Mouse (Mus musculus) cerebellum, postnatal 10 days (tissue): ENCODE data around the gene Gm4756.
"Not testable (repeated sequence)": the region's sequence is repeated elsewhere in the genome, so short reads cannot be mapped to it uniquely, and the experiment has no call there.

Experiments used
- DNase-seq, 2 experiments: peaks; one replicate each; pipeline ENCODE4 v3.0.0; 2021; ENCODE audit warnings: mixed read lengths in 2 of 2

Gm4756 gene

DNA sequence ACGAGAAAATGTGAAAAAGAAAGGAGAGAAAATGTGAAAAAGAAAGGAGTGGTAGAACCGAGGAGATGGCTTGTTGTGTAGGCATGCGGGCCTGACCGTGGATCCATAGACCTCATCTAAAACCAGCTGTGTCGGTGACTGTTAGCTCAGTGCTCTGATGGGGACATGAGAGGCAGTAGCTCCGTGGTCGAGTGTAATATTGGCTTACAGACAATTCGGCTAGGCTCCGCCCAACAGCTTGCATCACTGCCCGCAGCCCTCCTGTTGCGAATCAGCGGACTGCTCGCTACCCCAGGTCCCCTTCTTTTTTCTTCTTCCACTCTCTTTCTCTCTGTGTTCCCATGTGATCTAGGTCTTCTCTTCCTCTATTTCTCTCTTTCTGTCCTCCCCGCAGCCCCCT lies 540 bp downstream of the Gm4756 start:
- DNase-seq: no peak

DNA sequence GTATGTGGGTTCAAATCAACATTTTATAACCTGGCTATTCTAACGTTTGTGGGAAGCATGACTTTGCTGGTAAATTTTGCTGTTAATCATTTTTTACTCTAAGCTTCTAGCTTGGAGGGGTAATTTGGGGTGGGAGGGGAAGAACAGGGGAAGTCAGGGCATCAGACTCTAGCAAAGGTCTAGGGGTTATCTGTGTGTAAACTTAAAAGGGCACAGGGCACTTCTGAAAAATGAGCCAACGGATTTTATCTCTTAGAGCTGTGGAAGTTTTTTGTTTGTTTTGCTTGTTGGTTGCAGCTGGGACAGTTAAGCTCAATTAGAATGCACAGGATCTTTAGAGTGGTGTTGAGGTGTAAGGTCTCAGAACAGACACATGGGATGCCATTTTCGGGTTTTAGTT lies 11.4 kb downstream of the Gm4756 start:
- DNase-seq: no peak

DNA sequence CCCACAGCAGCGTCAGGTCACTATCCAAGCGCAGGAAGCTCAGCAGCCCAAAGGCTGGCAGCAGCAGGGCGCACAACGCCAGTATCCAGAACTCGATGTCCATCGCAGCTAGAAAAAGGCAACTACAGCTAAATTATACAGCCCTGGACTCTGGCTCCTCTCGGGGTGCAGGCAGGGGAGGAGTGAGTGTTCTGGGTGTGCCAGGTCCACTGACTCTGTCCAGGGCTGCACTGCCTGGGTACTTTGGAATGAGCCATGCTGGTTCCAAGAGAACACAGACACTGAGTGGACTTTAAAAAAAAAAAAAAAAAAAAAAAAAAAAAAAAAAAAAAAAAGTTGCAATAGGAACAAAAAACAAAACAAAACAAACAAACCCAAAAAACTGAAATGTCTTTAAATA lies 20.7 kb downstream of the Gm4756 start:
- DNase-seq: no peak

DNA sequence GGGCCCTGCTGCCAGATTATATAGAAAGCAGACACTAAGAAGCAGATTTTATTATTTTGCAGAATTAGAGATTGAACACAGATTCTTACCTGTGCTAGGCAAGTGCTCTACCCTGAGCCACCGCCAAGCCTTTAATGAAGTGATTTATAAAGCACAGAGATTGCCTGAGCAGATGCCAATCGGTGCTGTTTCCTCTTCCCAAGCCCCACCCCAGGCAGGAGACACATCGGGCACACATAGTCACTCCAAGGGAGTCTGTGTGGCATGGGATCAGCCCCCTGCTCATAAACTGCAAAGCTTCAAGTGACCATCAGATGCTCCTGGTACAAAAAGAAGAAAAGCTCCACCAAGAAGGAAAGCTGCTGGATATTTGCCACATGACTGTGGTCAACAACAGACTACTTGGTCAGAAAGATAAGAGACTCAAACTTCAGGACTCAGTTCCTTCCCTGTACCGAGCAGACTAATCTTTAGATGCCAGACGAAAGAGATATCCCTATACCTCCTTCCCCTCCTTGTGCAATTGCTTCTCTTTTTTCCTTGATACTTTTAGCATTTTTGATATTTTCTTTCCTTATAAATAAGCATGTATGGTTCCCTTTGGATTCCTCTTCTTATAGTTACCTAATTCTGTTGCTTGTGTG lies 26.5 kb downstream of the Gm4756 start:
- no peak for DNase-seq

DNA sequence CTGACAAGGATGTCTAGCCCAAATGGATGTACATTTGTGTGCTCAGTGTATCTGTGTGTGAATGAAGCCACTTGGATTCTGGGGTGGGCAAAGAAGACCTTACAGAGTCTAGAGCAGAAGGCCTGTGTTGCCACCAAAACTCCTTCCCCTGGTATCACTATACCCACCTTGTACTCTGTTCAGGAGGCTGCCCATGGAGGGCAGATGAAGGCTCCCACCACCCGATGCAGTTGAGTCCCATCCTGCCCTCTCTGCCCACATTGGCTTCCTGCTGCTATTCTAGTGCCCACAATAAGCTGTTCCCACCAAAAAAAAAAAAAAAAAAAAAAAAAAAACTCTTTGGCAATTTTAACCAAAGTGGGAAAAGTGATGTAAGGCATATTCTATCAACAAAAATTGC lies 28.0 kb downstream of the Gm4756 start:
- no peak for DNase-seq

DNA sequence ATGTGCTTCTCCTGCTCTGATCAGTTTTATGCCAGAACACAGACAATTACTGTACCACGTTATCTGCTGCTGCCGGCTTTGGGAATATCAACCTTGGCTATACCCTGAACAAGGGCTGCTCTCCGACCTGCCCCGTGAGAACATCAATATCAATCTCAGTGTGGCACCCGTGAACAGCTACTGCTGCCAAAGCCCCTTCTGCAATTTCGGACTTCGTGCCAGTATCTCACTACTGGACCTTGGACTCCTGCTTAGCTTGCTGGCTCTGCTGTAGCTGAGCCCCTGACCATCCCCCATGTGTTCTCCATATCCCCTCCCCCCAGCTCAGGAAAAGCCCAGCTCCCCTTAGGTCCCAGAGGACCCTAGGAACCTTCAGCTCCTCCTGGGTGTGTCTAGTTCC lies 28.6 kb downstream of the Gm4756 start:
- DNase-seq: peak; percentile 27 to 53

DNA sequence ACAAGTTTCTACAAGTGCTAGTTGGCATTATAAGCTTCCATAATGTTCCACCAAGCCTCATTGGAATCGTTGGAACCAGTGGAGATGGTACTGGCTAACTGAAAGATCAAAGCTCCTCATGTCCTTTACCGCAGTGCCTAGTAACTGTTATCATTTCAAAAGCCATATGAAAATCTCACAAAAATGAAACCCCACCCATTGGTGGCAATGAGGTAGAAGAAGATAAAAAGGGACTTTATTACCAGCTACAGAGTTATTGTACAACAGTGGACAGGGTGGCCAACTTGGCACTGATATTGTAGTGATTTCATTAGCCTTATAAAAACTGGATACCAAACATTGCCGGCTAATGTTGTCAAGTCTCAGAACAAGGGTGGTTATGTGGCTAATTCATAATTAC lies 37.4 kb downstream of the Gm4756 start:
- DNase-seq: no peak

DNA sequence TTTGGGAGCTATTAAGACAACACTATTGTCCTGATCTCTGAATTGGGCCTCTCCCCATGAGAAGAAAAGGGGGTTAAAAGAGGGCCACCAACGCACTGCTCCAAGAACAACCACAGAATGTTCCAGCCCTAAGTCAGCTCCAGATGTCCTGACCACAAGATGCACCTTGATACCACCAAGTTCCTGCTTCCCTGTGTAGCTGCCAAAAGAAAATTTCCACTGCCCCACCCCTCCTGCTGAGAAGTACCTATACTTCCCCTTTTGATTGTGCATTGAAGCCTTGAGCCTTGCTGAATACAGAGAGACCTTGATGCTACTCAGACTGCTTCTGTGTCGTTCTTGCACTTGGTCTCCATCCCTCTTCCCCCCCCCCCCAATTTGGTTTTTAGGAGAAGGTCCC lies 50.7 kb downstream of the Gm4756 start:
- not testable (repeated sequence) for DNase-seq

DNA sequence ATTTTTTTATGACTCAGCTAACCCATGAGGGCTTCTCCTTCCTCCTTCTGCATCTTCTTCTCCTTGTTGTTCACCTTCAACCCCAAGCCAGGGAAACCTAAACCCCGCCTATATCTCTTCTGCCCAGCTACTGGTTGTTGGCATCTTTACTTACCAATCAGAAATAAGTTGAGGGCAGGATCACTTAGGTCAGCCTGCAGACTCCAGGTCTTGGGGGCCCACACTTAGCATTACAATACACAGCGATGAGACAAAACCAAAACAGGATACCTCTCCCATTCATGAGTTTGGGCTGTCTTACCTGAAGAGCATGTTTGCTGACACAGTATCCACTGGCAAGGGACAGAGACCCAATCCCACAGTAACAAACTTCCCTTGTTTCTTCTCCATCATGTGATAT lies 55.5 kb downstream of the Gm4756 start:
- DNase-seq: no peak

DNA sequence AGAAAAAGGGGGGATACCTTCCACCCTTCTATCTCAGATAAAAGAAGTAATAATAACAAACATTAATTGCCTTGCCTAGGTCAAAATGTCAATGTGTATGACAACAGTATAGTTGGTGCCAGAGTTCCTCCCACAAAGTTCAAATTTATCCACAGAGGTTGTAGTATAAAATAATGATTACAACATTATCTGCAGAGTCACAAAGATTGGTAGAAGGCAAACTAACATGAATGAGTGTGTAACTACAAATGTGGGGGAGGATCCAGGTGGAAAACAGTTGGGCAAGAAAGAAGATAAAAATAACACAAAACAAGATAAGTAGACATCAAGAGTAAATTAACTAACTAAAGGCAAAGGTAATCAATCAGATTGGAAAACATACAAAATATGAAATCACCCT lies 56.5 kb downstream of the Gm4756 start:
- no peak for DNase-seq

DNA sequence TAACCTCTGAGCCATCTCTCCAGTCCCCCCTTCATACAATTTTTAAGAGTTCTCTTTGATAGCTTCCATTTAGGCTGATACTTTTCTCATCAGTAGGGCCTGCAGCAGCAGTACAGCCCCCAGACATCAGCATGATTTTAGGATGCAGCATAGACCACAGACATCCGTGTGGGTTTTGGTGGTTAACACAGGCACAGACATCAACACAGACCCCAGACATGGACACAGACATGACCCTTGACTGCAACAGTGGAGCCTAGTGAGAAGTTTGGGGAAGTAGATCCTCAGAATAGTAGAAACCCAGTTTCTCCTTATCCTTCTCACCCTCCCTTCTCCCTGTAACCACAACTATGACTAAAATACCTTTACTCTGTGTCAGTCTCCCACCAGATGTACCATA lies 64.1 kb downstream of the Gm4756 start:
- DNase-seq: no peak

DNA sequence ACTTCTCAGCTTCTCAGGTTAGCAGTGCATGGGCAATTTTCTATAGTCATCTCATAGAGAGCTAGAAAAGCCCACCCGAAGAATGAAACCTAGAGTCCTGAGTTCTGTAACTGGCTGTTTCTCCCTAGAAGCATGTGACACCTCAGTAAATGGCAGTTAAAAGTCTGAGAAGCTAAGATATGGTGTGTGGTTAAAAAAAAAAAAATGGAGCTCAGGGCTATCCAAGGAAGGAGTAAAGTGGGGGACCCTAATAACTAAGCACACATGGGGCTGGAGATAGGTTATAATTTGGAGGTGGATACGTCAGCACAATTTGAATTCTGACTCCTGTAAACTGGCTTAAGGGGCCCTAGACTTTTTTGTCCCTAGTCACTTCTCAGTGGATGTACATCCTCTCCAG lies 66.4 kb downstream of the Gm4756 start:
- no peak for DNase-seq

DNA sequence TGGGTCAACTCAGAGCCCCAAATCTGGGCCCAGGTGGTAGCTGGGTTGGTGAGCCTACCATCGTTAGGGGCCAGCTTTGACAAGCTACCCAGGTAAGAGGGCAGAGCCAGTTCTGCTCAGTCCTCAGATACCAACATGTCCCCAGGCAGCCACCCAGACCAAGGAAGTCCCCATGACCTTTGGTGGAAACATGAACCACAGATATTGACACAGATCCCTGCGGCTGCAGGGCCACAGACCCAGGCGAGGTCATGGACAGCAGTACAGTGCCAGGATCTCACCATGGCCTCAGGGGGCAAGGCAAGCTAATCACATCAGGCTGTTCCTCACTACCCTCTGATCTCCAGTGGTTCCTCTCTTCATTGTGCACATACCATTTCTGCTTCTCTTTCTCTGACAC lies 67.4 kb downstream of the Gm4756 start:
- no peak for DNase-seq

DNA sequence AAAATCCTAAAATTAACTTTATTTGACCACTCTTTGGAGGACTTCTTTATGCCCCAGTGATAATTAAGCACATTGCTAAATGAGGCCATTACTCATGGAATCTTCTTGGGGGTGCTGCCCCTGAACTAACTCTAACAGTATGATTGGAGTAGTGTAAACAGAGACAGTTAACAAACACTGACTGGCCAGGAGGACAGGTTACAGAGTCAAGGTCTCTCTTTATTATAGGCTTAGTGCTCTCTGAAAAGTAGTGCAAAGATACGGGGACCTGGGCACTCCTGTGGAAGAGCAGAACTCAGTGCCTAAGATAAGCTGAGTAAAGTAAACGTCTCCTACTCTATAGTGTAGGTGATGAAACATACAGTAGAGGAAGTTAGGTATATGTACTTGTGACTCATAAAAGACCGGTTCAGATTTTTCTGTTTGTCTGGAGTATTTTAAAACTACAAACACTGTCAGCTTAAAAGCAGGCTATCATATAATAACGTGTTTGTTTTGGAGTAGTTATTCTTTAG lies 85.1 kb downstream of the Gm4756 start:
- DNase-seq: no peak

DNA sequence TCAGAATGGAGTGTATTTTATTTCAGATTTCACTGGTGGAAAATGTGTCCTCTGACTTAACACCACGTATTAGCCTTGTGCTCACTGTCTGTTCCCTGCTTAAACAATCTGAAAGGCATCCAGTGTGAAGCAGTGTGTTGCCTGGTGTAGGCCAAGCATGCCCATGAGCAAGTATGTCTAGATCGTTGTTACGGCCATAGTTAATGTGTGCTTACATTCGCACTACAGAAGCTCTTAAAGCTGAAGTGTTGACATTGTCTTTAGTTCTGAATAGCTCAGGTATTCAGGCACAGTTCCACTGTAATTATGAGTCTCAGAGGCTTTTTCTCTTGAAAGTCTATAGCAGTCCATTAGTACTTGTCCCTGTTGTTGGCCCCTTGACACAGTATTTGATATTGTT lies 95.1 kb downstream of the Gm4756 start:
- DNase-seq: no peak

DNA sequence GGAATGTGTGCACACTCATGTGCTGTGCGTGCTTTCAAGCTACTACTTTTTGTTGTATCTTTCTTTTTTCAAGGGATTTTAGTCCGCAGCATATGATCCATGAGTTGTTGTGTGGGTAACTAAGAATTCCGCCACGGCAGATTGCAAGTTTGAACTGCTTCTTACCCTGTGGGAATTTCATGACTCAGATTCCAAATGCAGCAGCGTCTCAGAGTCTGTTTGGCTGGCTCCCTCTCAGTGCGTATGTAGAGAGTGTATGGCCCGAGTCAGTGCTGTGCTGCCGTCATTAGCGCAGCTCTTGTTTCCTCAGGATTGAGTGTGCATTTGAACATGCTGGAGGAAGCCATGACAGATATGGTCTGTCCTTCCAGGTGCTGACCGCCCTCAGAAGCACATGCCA lies 110.9 kb downstream of the Gm4756 start:
- DNase-seq: no peak

DNA sequence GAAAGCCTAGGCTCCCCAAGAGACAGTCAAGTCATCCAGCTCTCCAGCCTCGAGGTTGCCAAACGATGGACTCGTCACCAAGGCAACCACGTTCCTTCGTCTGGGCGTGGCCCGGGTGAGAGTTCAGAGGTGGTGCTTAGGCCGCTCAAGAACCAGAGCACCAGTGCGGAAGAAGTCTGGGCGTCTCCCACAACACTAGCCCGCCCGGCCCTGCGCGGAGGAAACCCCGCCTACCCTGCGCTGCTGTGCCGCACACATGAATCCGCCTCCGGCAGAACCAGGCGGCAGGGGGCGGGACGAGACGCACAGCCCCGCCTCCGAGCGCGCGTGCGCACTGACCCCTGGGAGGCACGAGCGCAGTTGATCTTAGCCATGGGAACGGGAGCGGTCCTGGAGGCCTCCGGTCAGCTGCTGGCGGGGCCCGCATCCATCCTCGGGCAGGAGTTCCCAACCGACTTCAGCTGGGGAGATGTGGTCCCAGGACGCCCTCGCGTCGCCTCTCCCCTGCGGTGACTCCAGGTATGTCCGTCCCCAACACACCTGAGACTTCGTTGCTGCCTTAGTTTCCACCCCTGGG lies 113.4 kb downstream of the Gm4756 start, which contains the start of gene Pcnx4:
TSS of gene Pcnx4 (plus strand) at position 363 of the 577 bp plus-strand sequence.
- peak; percentile 97 to 99 for DNase-seq

DNA sequence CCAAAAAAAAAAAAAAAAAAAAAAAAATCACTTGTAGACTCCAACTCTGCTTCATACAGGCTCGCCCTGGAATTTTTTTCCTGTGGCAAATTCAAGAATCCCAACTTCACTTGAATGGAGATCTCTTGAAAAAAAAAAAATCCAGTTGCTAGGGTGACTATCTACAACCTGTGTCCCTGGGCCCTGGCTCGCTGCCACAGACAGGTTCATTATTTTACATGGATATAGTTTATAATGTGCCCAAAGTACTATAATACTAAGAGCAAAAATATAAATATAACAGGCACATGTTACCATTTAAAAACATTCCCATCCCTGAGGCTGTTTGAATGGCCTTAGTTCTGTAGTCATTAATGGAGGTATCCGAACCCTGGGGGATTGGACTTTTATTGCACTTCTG lies 113.9 kb downstream of the Gm4756 start:
- peak; percentile 44 to 45 for DNase-seq

DNA sequence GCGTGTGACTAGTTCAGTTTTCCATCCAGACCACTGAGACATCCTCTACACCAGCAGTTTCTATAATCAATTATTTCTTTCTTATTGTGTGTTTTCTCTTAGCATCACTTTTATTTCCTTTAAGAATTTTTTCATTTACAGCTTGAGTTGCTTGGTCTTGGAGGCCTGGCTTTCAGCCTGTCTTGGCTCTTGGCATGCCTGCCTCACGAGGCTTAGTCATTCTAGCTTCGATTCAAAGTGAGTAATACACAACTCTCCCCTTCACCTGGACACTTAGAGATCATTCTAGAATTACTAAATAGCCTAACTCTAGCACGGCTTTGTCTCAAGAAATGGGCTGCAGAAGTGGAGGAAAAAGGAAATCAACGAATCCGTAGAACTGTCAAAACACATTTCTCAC lies 115.5 kb downstream of the Gm4756 start:
- no peak for DNase-seq

DNA sequence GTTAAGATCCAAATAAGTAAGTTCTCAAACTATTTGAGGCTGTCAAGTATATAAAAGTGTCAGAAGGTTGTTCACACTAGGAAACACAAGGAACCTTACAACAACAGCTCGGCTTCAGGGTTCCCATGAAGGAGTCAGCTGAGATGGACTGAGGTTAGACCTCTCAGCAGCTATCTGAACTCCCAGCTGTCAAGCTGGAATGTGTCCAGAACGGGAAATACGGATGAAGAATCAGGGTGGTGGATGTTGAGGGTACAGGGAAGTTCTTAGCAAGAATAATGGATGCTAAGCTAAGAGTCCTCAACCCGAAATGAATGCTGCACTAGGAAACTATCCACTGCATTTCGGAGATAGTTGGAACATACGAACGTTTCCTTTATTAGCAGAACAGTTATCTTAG lies 117.2 kb downstream of the Gm4756 start:
- DNase-seq: peak; percentile 40 to 50
